Mouse (Mus musculus): ENCODE data around the gene Kdm2a. TPM values are rescaled to one million over a fixed set of nuclear protein-coding genes. Genes with fewer than 3 reads are reported as not detected.
A peak's percentile ranks its signal among the peaks of the same experiment; 100 is the strongest.

Kdm2a gene
- polyA plus RNA-seq, 1 experiment from 2014 or later, result 12.9 TPM

DNA sequence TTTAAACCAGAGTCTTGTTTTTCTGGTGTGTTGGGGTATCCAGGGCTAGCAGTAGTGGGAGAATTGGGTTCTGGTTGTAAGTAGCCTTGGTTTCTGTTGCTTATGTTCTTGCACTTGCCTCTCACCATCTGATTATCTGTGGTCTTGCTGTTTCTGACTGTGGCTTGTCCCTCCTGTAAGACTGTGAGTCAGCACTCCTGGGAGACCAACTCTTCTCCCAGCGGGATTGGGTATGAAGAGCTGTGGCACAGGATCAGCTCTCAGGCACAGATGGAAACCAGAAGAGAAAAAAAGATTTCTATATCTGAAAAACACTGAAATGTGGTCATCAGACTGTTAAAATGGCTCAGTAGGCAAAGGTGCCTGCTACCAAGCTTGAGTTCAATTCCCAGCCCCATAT lies 16.5 kb upstream of the Kdm2a start:
- Histone ChIP-seq H3K9me3 (replicated peaks) (no peaks in the 10 kb centered on the region), H3K27ac (replicated peaks) (no peak overlapping the region), H3K4me2 (no peak overlapping the region), H3K4me1 (replicated peaks) (no peaks in the 10 kb centered on the region), H3K4me3 (replicated peaks) (no peak overlapping the region), H3K36me3 (replicated peaks) (no peaks in the 10 kb centered on the region), H3K9ac (no peak overlapping the region), H3K27me3 (no peaks in the 10 kb centered on the region)
- ATAC-seq (ENCODE audit: insufficient read depth), result no peak
- 45% methylated on average over 1 of the region's 1 CpGs for WGBS (ENCODE audit: insufficient replicate concordance)

DNA sequence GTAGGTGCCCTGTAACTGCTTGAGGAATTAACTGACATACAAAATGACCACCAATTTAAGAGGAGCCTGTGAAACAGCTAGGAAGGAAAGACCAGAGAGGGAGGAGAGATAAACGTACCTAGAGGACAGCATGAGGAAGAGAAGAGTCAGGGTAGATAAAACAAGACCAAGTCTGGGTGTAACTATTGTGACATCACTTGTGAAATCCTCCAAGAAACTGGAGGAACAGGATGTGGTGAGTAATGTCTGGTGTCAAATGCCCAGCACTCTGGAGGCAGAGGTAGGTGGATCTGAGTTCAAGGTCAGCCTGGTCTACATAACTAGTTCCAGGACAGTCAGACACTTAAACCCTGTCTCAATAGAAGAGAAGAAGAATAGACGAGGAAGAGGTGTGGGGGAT lies 11.0 kb upstream of the Kdm2a start:
- Histone ChIP-seq H3K36me3 (replicated peaks) (no peaks in the 10 kb centered on the region), H3K4me1 (replicated peaks) (no peaks in the 10 kb centered on the region), H3K4me3 (replicated peaks) (no peak overlapping the region), H3K27me3 (no peaks in the 10 kb centered on the region), H3K4me2 (no peak overlapping the region), H3K9me3 (replicated peaks) (no peaks in the 10 kb centered on the region), H3K9ac (no peak overlapping the region), H3K27ac (replicated peaks) (no peak overlapping the region)
- 19% methylated on average over 2 of the region's 2 CpGs for WGBS (ENCODE audit: insufficient replicate concordance)
- ATAC-seq (ENCODE audit: insufficient read depth), result no peak

DNA sequence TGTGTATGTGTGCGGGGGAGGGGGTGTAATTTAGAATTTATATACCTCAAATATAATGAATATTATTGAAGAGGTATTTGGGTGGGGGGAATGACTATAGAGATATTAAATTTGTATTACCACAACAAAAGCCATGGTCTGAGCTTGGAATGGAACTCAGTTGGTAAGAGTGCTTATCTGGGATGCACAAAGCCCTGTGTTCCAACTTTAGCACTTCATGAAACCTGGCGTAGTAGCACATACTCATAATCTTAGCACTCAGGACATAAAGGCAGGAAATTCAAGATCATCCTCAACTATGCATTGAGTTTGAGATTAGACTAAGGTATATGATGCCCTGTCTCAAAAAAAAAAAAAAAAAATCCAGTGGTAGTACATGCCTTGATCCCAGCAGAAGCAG lies 6.8 kb upstream of the Kdm2a start:
- Histone ChIP-seq H3K27ac (replicated peaks) (no peak overlapping the region), H3K27me3 (no peaks in the 10 kb centered on the region), H3K4me2 (no peak overlapping the region), H3K36me3 (replicated peaks) (no peaks in the 10 kb centered on the region), H3K4me3 (replicated peaks) (no peak overlapping the region), H3K4me1 (replicated peaks) (no peaks in the 10 kb centered on the region), H3K9me3 (replicated peaks) (no peaks in the 10 kb centered on the region), H3K9ac (no peak overlapping the region)
- no peak for ATAC-seq (ENCODE audit: insufficient read depth)
- WGBS (ENCODE audit: insufficient replicate concordance), result 55% methylated on average over 2 of the region's 2 CpGs

DNA sequence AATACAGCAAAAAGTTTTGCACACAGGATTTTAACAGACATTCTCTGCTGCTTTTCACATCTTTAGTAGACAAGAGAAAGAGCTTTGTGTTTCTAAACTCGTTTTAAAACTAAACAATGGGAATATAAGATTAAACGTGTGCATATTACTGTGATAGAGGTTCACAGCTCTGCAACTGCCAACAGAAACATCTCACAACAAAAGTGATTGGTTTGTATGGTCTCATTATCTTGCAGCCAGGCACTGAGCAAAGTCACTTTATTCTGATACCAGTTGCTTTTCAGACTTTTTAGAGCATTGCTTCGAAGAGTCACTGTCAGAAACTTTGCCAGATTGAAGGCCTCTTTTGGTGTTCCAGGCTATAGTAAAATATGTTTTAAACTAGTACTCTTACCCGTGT lies 874 bp upstream of the Kdm2a start:
- no peak overlapping the region for H3K9ac ChIP-seq
- ATAC-seq (ENCODE audit: insufficient read depth), result no peak
- H3K4me1 ChIP-seq (replicated peaks), result peaks cover 21% of the 10 kb centered on the region
- H3K36me3 ChIP-seq (replicated peaks), result no peaks in the 10 kb centered on the region
- no peak overlapping the region for H3K4me2 ChIP-seq
- no peak overlapping the region for H3K4me3 ChIP-seq (replicated peaks)
- H3K27me3 ChIP-seq, result peaks cover 20% of the 10 kb centered on the region
- 38% methylated on average over 4 of the region's 4 CpGs for WGBS (ENCODE audit: insufficient replicate concordance)
- H3K9me3 ChIP-seq (replicated peaks), result no peaks in the 10 kb centered on the region
- H3K27ac ChIP-seq (replicated peaks), result no peak overlapping the region

DNA sequence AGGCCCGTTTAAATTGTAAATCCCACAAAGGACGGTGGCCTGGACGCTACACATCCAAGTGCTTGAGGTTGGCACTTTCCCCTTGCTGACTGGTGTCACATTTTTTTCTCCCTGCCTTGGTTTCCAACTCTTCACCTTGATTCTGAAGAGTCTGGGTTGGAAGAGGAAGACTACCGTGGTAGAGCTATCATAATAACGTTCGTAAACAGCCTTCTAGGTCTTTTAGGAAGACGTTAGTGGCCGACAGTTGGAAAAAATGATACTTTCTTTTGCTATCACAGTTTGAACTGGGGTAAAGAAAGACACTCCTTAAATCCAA lies 504 bp upstream of the Kdm2a start:
- H3K9me3 ChIP-seq (replicated peaks), result no peaks in the 10 kb centered on the region

DNA sequence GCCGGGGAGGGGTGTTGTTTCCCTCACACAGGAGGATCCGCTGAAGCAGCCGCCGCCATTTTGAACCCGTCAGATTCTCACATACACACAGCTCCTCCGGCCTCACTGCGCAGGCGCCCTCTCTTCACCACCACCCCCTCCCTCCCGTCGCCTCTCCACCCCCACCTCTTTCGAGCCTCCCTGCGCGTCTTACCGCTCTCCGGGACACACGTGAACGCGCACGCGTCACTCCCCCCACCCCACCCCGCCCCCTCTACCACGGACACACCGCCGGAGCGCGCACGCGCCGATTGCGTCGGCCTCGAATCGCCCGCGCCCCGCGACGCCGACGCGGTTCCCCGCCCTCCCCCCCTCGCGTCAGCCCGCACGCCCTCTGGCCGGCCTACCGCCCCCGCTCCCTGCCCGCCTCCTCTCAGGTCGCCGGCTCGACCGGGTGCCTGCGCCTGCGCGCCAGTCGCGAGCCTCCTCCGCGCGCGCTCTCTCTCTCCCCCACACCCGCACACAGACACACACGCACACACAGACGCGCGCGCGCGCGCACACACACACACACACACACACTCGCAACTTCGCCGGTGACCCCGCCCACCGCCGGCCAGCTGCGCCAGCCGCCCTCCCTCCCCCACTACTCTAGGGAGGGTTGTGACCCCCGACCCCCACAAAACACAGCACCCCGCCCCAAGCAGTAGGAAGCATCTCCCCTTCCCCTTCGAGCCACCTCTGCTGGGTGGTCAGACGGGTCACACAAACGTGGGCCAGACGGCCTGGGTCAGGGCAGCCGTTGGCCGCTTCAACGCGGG lies 887 bp downstream of the Kdm2a start:
- under 1% methylated on average over 80 of the region's 90 CpGs for WGBS (ENCODE audit: insufficient replicate concordance)
- peak overlapping the region; percentile 100 for H3K9ac ChIP-seq

More for the DNA sequence above, 504 bp upstream of the Kdm2a start:
- Histone ChIP-seq H3K4me1 (replicated peaks) (peaks cover 23% of the 10 kb centered on the region), H3K27me3 (peaks cover 20% of the 10 kb centered on the region), H3K9ac (peak overlapping the region; percentile 100; the same call in 1 of the 2 replicates), H3K36me3 (replicated peaks) (peaks cover 2% of the 10 kb centered on the region), H3K27ac (replicated peaks) (0 out of 2 replicates have a peak overlapping the region, but pooled peaks have one; percentile 97), H3K4me3 (replicated peaks) (peak overlapping the region; percentile 100), H3K4me2 (peak overlapping the region; percentile 100)
- ATAC-seq (ENCODE audit: insufficient read depth), result no peak
- WGBS (ENCODE audit: insufficient replicate concordance), result 26% methylated on average over 8 of the region's 8 CpGs

DNA sequence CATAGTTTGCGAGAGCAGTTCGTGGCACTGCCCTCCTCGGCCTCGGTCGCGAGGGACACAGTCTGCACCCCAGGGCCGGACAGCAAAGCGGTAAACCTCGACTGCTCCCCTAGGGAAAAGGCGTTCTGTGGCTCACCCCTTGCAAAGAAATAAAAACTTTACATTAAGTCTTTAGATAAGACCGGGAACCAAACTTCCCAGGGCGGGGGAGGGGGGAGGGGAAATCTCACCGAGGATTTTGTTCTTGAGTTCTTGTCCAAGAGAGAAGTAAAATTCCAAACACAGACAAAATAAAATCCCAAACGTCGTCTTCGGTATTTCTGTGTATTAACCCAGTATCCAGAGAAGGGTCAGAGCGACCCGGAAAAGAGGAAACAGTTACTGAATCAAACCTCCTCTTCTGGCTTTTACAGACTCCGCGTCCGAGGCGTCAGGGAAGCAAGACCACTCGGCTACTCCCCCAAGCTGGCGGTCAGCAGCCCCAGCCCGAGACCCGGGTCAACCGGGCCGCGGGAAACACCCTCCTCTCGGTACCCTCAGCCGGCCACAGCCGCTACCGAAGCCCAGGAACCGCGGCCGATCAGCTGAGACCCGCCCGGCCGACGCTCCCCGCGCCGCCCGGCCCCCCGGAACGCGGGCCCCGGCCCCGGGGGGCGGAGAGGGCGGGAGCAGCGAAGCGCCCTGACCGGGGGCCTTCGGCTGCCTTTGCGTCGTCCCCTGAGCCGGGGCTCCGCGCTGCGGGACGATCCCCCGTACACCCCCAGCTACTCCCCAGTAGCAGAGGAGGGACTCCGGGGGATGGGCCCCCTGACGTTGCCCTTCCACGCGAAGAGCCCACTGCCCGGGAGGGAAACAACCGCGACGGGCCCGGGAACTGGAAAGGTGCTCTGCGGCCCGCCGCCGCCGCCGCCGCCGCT lies 1.7 kb downstream of the Kdm2a start:
- peak; percentile 35 for ATAC-seq (ENCODE audit: insufficient read depth)
- H3K36me3 ChIP-seq (replicated peaks), result peaks cover 16% of the 10 kb centered on the region
- no peaks in the 10 kb centered on the region for H3K9me3 ChIP-seq (replicated peaks)
- peak overlapping the region; percentile 100 for H3K4me2 ChIP-seq
- peak overlapping the region; percentile 100 for H3K9ac ChIP-seq
- H3K27me3 ChIP-seq, result peaks cover 20% of the 10 kb centered on the region
- H3K4me3 ChIP-seq (replicated peaks), result peak overlapping the region; percentile 100
- peaks cover 30% of the 10 kb centered on the region for H3K4me1 ChIP-seq (replicated peaks)
- H3K27ac ChIP-seq (replicated peaks), result peak overlapping the region; percentile 97
- WGBS (ENCODE audit: insufficient replicate concordance), result under 1% methylated on average over 79 of the region's 80 CpGs

More for the DNA sequence above, 887 bp downstream of the Kdm2a start:
- H3K27ac ChIP-seq (replicated peaks), result peak overlapping the region; percentile 97
- H3K4me3 ChIP-seq (replicated peaks), result peak overlapping the region; percentile 100
- no peaks in the 10 kb centered on the region for H3K9me3 ChIP-seq (replicated peaks)
- peaks cover 13% of the 10 kb centered on the region for H3K36me3 ChIP-seq (replicated peaks)
- peak; percentile 89 for ATAC-seq (ENCODE audit: insufficient read depth)
- peak overlapping the region; percentile 100 for H3K4me2 ChIP-seq
- H3K27me3 ChIP-seq, result peaks cover 20% of the 10 kb centered on the region
- H3K4me1 ChIP-seq (replicated peaks), result peaks cover 28% of the 10 kb centered on the region

DNA sequence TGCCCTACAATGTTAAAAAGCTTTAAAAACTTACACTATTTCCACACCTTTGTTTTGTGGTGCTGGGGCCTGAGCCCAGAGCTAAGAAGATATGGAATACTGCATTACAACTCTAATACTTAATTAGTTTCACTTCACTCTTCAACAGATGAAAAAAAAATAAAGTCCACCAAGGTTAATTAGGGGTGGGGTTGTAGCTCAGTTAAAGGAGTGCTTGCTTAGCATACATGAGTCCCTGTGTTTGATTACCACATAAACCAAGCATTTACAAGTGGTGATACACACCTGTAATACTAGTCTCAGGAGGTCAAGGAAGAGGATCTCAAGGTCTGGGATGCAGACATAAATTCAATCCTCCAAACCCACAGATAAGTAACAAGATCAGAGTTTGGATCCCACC lies 10.8 kb downstream of the Kdm2a start:
- no peak for ATAC-seq (ENCODE audit: insufficient read depth)
- H3K27ac ChIP-seq (replicated peaks), result no peak overlapping the region
- no peaks in the 10 kb centered on the region for H3K9me3 ChIP-seq (replicated peaks)
- no peaks in the 10 kb centered on the region for H3K27me3 ChIP-seq
- H3K4me1 ChIP-seq (replicated peaks), result 0 out of 2 replicates have a peak, but pooled peaks cover 2% of the 10 kb centered on the region
- H3K9ac ChIP-seq, result no peak overlapping the region
- no peak overlapping the region for H3K4me3 ChIP-seq (replicated peaks)
- peaks cover 44% of the 10 kb centered on the region for H3K36me3 ChIP-seq (replicated peaks)
- H3K4me2 ChIP-seq, result no peak overlapping the region

DNA sequence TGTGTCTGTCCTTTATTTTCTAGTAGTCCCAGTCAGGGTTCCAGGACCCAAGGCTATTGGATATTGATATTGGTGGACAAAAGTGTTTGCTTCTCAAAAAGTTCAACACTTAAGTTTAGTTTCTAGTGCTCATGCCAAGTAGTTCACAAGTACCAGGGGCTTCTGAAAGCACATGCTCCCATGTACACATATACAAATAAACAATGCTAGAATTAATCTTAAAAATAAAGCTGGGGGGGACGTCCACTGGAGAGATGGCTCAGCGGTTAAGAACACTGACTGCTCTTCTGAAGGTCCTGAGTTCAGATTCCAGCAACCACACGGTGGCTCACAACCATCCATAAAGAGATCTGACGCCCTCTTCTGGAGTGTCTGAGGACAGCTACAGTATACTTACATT lies 13.1 kb downstream of the Kdm2a start:
- Histone ChIP-seq H3K9ac (no peak overlapping the region), H3K27me3 (no peaks in the 10 kb centered on the region), H3K4me1 (replicated peaks) (peaks cover 3% of the 10 kb centered on the region; the same call in 1 of the 2 replicates), H3K9me3 (replicated peaks) (no peaks in the 10 kb centered on the region), H3K4me3 (replicated peaks) (no peak overlapping the region), H3K27ac (replicated peaks) (no peak overlapping the region), H3K4me2 (no peak overlapping the region), H3K36me3 (replicated peaks) (peaks cover 45% of the 10 kb centered on the region)
- no peak for ATAC-seq (ENCODE audit: insufficient read depth)
- WGBS (ENCODE audit: insufficient replicate concordance), result 67% methylated on average over 4 of the region's 4 CpGs

DNA sequence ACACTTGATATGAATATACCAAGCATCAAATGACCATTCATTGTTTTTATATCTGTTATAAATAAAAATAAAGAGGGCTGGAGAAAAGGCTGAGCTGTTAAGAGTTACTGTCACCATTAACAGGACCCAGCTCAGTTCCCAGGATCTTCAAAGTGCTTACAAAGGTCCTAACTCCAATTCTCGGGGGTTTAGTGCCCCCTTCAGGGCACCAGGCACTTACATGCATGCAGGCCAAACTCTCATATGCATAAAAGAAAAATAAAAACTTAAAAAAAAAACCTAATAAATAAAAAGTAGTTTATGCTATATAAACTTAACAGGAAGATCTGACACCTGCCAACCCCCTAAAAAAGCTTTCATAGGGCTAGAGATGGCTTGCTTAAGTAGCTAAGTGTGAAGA lies 13.8 kb downstream of the Kdm2a start:
- peaks cover 47% of the 10 kb centered on the region for H3K36me3 ChIP-seq (replicated peaks)
- H3K9me3 ChIP-seq (replicated peaks), result no peaks in the 10 kb centered on the region
- no peak overlapping the region for H3K9ac ChIP-seq
- peaks cover 3% of the 10 kb centered on the region; the same call in 1 of the 2 replicates for H3K4me1 ChIP-seq (replicated peaks)
- WGBS (ENCODE audit: insufficient replicate concordance), result 37% methylated on average over 1 of the region's 1 CpGs
- H3K4me3 ChIP-seq (replicated peaks), result no peak overlapping the region
- H3K27ac ChIP-seq (replicated peaks), result no peak overlapping the region
- no peak for ATAC-seq (ENCODE audit: insufficient read depth)
- no peaks in the 10 kb centered on the region for H3K27me3 ChIP-seq
- no peak overlapping the region for H3K4me2 ChIP-seq

DNA sequence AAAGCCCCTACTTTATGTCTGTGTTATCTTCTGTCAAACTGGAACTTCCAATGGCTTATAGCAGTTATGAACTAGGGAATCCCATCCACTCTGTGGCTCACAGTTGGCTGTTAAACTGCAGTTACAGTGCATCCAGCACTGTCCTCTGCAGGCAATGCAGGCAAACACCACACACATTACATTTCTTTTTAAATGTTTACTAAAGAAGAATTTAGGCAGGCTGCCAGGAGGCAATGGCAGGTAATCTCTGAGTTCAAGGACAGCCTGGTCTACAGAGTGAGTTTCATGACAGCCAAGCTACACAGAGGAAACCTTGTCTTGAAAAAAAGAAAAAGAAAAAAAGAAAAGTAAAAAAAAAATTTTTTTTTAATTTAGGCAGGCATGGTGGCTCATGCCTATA lies 14.8 kb downstream of the Kdm2a start:
- H3K9ac ChIP-seq, result no peak overlapping the region
- no peaks in the 10 kb centered on the region for H3K27me3 ChIP-seq
- H3K4me3 ChIP-seq (replicated peaks), result no peak overlapping the region
- H3K4me2 ChIP-seq, result no peak overlapping the region
- H3K36me3 ChIP-seq (replicated peaks), result peaks cover 47% of the 10 kb centered on the region
- no peak overlapping the region for H3K27ac ChIP-seq (replicated peaks)
- ATAC-seq (ENCODE audit: insufficient read depth), result no peak
- H3K9me3 ChIP-seq (replicated peaks), result no peaks in the 10 kb centered on the region
- H3K4me1 ChIP-seq (replicated peaks), result peaks cover 3% of the 10 kb centered on the region; the same call in 1 of the 2 replicates
